Comparison of ENCODE assay signal across 18 mouse cellular contexts in genomic region chr14:100105570-100105969, GRCm38 (mm10).
"Had no signal": no experiment of that assay in that cellular context is flagged by ENCODE, and none has a peak within 500 bp of the region (broad histone marks: within the 10 kb centered on the region; RNA-seq: fewer than 3 reads in every experiment).

No protein-coding gene starts in this region.

- DNase-seq: lung, adult 18-20 months; lung, embryonic 14.5 days; lung, postnatal 10 days; lung, postnatal 4 days; right cerebral cortex, adult 18-20 months; right cerebral cortex, postnatal 25 days; right cerebral cortex, postnatal 4 days; thymus, adult 2 months; thymus, postnatal 25 days; thymus, postnatal 4 days had no signal

- H3K36me3 ChIP-seq: midbrain, embryonic 10.5 days; midbrain, embryonic 15.5 days; neural tube, embryonic 15.5 days; stomach, embryonic 15.5 days had no signal

- H3K4me3 ChIP-seq: midbrain, embryonic 10.5 days; midbrain, embryonic 13.5 days; midbrain, embryonic 15.5 days; myocyte; neural tube, embryonic 13.5 days; neural tube, embryonic 15.5 days; stomach, embryonic 15.5 days had no signal

- H3K4me1 ChIP-seq: stomach, embryonic 15.5 days had no signal

- H3K9me3 ChIP-seq: midbrain, embryonic 10.5 days; midbrain, embryonic 13.5 days; midbrain, embryonic 15.5 days; neural tube, embryonic 13.5 days; neural tube, embryonic 15.5 days; stomach, embryonic 15.5 days had no signal

- H3K4me2 ChIP-seq: lung, embryonic 14.5 days; midbrain, embryonic 13.5 days; stomach, embryonic 15.5 days had no signal

- H3K9ac ChIP-seq: lung, embryonic 14.5 days; midbrain, embryonic 15.5 days; neural tube, embryonic 13.5 days; neural tube, embryonic 15.5 days; stomach, embryonic 15.5 days had no signal

- H3K27ac ChIP-seq: midbrain, embryonic 10.5 days; stomach, embryonic 15.5 days; stomach, postnatal 0 days had no signal

- H3K27me3 ChIP-seq: midbrain, embryonic 13.5 days; midbrain, embryonic 15.5 days; neural tube, embryonic 13.5 days; neural tube, embryonic 15.5 days; stomach, embryonic 15.5 days had no signal
